34 mouse cellular contexts compared by ENCODE assay signal in genomic region chr1:125731854-125732253, GRCm38 (mm10). TPM values are rescaled to one million over a fixed set of nuclear protein-coding genes. Genes with fewer than 3 reads are reported as not detected.
"Had no signal": no experiment of that assay in that cellular context is flagged by ENCODE, and none has a peak within 500 bp of the region (broad histone marks: within the 10 kb centered on the region; RNA-seq: fewer than 3 reads in every experiment).

No protein-coding gene starts in this region.

- H3K27ac ChIP-seq: heart, embryonic 13.5 days; heart, embryonic 15.5 days; hindbrain, embryonic 10.5 days; hindbrain, embryonic 12.5 days; hindbrain, embryonic 13.5 days; hindbrain, embryonic 14.5 days; hindbrain, embryonic 15.5 days; hindbrain, postnatal 0 days; intestine, embryonic 15.5 days; kidney, embryonic 15.5 days; kidney, postnatal 0 days; layer of hippocampus, adult 2 months; left cerebral cortex, adult 2 months had no signal

- H3K4me1 ChIP-seq: heart, embryonic 15.5 days; hindbrain, embryonic 10.5 days; intestine, embryonic 15.5 days; kidney, embryonic 15.5 days had no signal

- H3K36me3 ChIP-seq: heart, embryonic 13.5 days; heart, embryonic 15.5 days; hindbrain, embryonic 10.5 days; hindbrain, embryonic 12.5 days; hindbrain, embryonic 13.5 days; hindbrain, embryonic 15.5 days; intestine, embryonic 15.5 days; kidney, embryonic 15.5 days had no signal

- H3K27me3 ChIP-seq: heart, embryonic 13.5 days; heart, embryonic 15.5 days; hindbrain, embryonic 12.5 days; hindbrain, embryonic 13.5 days; hindbrain, embryonic 15.5 days; intestine, embryonic 15.5 days; kidney, embryonic 15.5 days had no signal

- H3K4me2 ChIP-seq: heart, embryonic 13.5 days; heart, embryonic 15.5 days; hindbrain, embryonic 12.5 days; hindbrain, embryonic 13.5 days; hindbrain, embryonic 14.5 days; hindbrain, embryonic 15.5 days; intestine, embryonic 15.5 days; kidney, embryonic 15.5 days had no signal

- DNase-seq: heart, postnatal 10 days; heart, postnatal 14 days; heart, postnatal 36 days; heart, postnatal 4 days; kidney, adult 11 months; kidney, adult 18-20 months; kidney, adult 2 months; kidney, adult 8-10 months; kidney, adult 9 months; kidney, postnatal 10 days; kidney, postnatal 14 days; kidney, postnatal 25 days; kidney, postnatal 36 days; kidney, postnatal 4 days; layer of hippocampus, adult 9-11 months; layer of hippocampus, postnatal 36 days had no signal

- ATAC-seq: hindbrain, embryonic 16.5 days; hindbrain, postnatal 0 days; inflammation-experienced regulatory T-cells, adult 6 months; intestine, embryonic 15.5 days; intestine, embryonic 16.5 days had no signal

- H3K4me3 ChIP-seq: heart, embryonic 13.5 days; heart, embryonic 15.5 days; hindbrain, embryonic 10.5 days; hindbrain, embryonic 12.5 days; hindbrain, embryonic 13.5 days; hindbrain, embryonic 15.5 days; intestine, embryonic 15.5 days; kidney, embryonic 15.5 days; layer of hippocampus, adult 2 months; left cerebral cortex, adult 2 months had no signal

- H3K9ac ChIP-seq: heart, embryonic 13.5 days; heart, embryonic 15.5 days; hindbrain, embryonic 12.5 days; hindbrain, embryonic 13.5 days; hindbrain, embryonic 14.5 days; hindbrain, embryonic 15.5 days; intestine, embryonic 15.5 days; kidney, embryonic 15.5 days had no signal

- H3K9me3 ChIP-seq: heart, embryonic 13.5 days; heart, embryonic 15.5 days; hindbrain, embryonic 10.5 days; hindbrain, embryonic 12.5 days; hindbrain, embryonic 13.5 days; hindbrain, embryonic 15.5 days; intestine, embryonic 15.5 days; kidney, embryonic 15.5 days had no signal

RNA-seq across cellular contexts. Expression of gene Gpr39, which starts 55.1 kb away (rescaled TPM):
- total RNA-seq: hematopoietic stem cell, adult 5-6 weeks; left cerebral cortex, adult 18-20 months; left cerebral cortex, adult 2 months had no signal
- polyA plus RNA-seq: hindbrain, embryonic 14.5 days; inflammation-experienced regulatory T-cells, adult 6 months had no signal
